Mouse (Mus musculus) brain, embryonic 14.5 days (tissue): ENCODE data around the gene Fkbp15. TPM values are rescaled to one million over a fixed set of nuclear protein-coding genes. Genes with fewer than 3 reads are reported as not detected.

ENCODE experiments used
- DNase-seq: peaks from one replicate; pipeline ENCODE4 v3.0.0-alpha.2; 2011; ENCODE audit warnings: low read depth
- CTCF ChIP-seq: fragments of 200-500 bp; IDR thresholded peaks from 2 replicates; pipeline ENCODE4 v1.5.1; 2012; ENCODE audit warnings: inconsistent platforms, mild to moderate bottlenecking, moderate library complexity, borderline replicate concordance; ENCODE audit not compliant: insufficient read depth, insufficient read length; ENCODE audit errors: extremely low read depth
- POLR2A ChIP-seq: fragments of 200-500 bp; IDR thresholded peaks from 2 replicates; pipeline ENCODE4 v1.6.1; 2012; ENCODE audit warnings: mild to moderate bottlenecking, inconsistent platforms, borderline replicate concordance; ENCODE audit not compliant: poor library complexity, insufficient read depth, insufficient read length, severe bottlenecking; ENCODE audit errors: extremely low read depth
- polyA plus RNA-seq: library from polyadenylated mRNA; depleted of rRNA; stranded (reverse); fragments of >200 nt; gene quantifications from 2 replicates; pipeline ENCODE4 v1.2.3, GENCODE M21; 2012; rRNA removed

Gene Fkbp15
- 22.3 and 22.4 TPM in 2 replicates for polyA plus RNA-seq

DNA sequence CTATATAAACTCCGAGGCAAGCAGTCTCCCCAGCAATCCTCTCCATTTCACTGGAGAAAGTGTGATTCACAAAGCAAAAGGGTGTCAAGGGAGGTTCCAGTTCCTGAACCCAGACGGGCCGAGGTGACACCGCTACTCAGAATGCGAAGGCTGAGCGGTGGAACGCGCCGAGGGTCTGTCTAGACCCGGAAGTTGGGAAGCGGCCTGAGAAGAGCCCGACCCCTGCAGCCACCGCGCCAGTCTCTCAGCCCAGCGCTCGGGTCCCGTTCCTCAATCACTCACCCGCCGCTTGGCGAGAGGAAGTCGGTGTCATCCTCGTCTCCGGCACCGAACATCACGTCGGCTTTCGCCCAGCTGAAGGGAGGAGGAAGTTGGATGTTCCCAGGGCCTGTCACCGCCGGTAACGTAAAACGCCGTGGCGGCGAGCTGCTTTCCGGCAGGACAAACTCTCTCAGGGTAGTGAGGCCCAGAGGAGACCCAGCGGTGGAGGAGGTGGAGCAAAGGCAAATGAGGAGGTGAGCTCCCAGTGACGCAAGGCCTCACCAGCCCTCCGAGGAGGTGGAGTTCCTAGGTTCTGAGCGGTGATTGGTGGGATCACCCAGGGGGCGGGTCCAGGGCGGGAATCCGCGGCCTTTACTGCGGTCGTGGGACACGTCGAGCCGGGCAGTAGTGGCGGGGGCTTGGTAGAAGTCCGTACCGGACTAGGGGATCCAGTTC is at the start of gene Fkbp15, which contains the start of gene Slc31a1:
Fkbp15 (minus strand) TSS at position 461 of the 717 bp plus-strand sequence.
Slc31a1 (plus strand) TSS at position 640 of the 717 bp plus-strand sequence.
- DNase-seq, result peak; percentile 99
- TF ChIP-seq POLR2A (peak; percentile 62; the same call in 1 of the 2 replicates), CTCF (no peak)

DNA sequence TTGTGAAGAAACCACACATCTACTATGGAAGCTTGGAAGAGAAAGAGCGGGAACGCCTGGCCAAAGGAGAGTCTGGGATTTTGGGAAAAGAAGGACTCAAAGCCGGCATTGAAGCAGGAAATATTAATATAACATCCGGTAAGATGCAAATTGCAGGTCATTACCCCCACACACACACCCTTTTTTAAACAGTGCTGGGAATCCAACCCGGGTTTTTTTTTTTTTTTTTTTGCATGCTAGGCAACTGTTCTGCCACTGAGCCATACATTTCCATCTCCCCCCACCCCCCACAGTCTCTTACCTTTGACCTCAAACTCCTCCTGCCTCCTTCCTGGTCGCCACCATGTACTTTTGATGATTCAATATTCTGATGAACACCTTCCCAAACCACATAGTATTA is 49.3 kb upstream of the Fkbp15 start:
- no peak for TF ChIP-seq CTCF
- no peak for TF ChIP-seq POLR2A
- DNase-seq, result no peak

DNA sequence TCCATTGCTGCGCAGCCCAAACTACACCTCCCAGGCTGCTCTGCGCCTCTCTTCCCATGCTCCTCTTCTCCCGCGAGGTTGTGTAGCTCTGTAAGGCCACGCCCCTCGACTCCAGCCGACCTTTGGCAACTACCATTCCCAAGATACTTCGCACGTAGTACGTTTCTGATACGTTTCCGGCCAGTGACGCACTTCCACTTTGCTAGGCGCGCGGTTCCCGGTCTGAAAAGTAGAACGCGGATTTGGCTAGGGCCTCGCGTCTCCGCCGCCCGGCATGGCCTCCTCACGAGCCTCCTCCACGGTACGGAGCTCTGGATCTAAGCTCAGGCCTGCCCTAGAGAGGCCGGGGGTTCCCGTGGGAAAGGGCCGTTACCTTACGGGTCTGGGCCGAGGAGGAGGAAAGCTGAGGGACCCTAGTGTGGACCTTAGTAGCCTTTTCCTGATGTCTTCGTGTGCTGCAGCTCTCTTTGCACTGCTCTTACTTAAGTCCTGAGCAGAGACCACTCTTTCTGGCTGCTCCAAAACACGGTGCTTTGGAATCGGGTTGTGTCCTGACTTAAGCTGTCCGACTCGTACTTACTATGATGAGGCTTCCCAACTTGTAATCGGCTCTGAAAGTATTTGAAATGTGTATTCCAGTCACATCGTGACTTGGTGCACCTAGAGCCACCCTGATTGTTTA is 48.4 kb upstream of the Fkbp15 start, which contains the start of the genes Cdc26 and Prpf4:
Cdc26 (minus strand) TSS at position 42 of the 682 bp plus-strand sequence.
Prpf4 (plus strand) TSS at position 197 of the 682 bp plus-strand sequence.
- peak; percentile 100 for DNase-seq
- no peak for TF ChIP-seq CTCF
- peak; percentile 18; the same call in 1 of the 2 replicates for TF ChIP-seq POLR2A

DNA sequence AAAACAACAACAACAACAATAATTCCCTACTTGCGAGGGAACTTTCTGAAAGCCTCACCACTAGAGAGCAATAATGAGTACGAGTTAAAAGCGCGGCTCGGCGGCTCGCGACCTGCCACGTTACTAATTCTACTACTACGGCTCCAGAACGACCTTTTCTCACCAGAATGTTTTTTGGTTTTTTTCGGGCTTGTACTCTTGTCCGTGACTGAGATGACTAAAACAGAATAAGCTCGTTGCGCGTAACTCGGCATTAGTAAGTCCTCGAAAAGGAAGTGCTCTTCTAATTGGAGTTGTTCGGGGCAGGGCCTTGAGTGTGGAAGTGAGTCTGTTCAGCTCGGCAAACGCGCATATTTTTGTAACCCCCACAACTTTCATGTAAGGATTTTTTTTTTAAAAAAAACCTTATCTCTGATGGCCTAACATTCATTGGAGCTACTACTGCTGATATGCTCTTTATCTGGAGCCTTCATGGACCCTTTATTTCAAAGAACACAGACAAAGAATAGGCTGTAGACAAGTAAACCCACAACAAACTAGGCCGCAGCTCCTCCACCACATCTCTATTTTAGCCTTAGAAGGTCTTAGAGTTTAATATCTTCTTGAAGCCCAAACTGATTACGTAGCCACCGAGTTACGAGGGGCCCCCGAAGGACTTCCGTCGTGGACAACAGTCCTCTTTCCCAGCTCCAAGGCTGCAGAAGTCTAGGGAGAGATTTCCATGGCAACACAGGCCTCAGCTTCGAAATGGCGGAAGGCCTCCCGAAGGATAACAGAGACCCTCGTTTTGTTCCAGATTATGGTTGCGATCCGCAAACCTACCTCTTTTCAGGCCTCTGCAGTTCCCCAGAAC is 47.6 kb upstream of the Fkbp15 start:
- peak; percentile 87 for DNase-seq
- peak; percentile 15; the same call in 1 of the 2 replicates for TF ChIP-seq POLR2A
- TF ChIP-seq CTCF, result peak; percentile 60; the same call in 1 of the 2 replicates

GRCm38 (mm10) chr4:62406133-62406532 is 45.8 kb upstream of the Fkbp15 start:
- TF ChIP-seq CTCF (no peak), POLR2A (no peak)
- no peak for DNase-seq

- no peak for TF ChIP-seq POLR2A
- no peak for TF ChIP-seq CTCF
- no peak for DNase-seq
Measured at GRCm38 (mm10) chr4:62398956-62399355, 38.6 kb upstream of the Fkbp15 start.

- no peak for DNase-seq
- TF ChIP-seq CTCF (no peak), POLR2A (no peak)
Measured at GRCm38 (mm10) chr4:62397616-62398365, 37.4 kb upstream of the Fkbp15 start.

GRCm38 (mm10) chr4:62395806-62396205 is 35.5 kb upstream of the Fkbp15 start:
- TF ChIP-seq CTCF, result no peak
- no peak for TF ChIP-seq POLR2A
- no peak for DNase-seq

- peak; percentile 39 for DNase-seq
- no peak for TF ChIP-seq POLR2A
- TF ChIP-seq CTCF, result no peak
Measured at GRCm38 (mm10) chr4:62393459-62393858, 33.1 kb upstream of the Fkbp15 start.

- DNase-seq, result no peak
Measured at GRCm38 (mm10) chr4:62391892-62392291, 31.5 kb upstream of the Fkbp15 start.

More at GRCm38 (mm10) chr4:62391892-62392291, 31.5 kb upstream of the Fkbp15 start:
- TF ChIP-seq CTCF, result no peak
- TF ChIP-seq POLR2A, result no peak
